Mouse (Mus musculus) left cerebral cortex, postnatal 10 days (tissue): Measurements from ENCODE around the gene Csnk2b. TPM values are rescaled to one million over a fixed set of nuclear protein-coding genes. Genes with fewer than 3 reads are reported as not detected.
A peak's percentile ranks its signal among the peaks of the same experiment; 100 is the strongest.

Experiments used
- DNase-seq, 2 experiments: peaks; one replicate each; pipeline ENCODE4 v3.0.0; 2021 to 2022; ENCODE audit warnings: low spot score in 2 of 2, mixed read lengths in 1 of 2; ENCODE audit errors: extremely low spot score in 1 of 2
- intact Hi-C: fragments of 180-260 bp; cut with DNase I; formaldehyde crosslinking; loops from one replicate; pipeline ENCODE4 v1.15.1; 2025
- total RNA-seq, 2 experiments: library from RNA; stranded (reverse); gene quantifications; 2 replicates each; pipeline ENCODE4 v1.2.3; 2021

Csnk2b gene
- total RNA-seq, 2 experiments from 2014 or later: 196 to 210 TPM

- intact Hi-C loops: no loop called here
- no peak for DNase-seq
Measured at GRCm38 (mm10) chr17:35154616-35155015, 32.8 kb upstream of the Csnk2b start.

GRCm38 (mm10) chr17:35153931-35154330 lies 32.1 kb upstream of the Csnk2b start:
- no peak for DNase-seq
- intact Hi-C loops: no loop called here

- intact Hi-C loops: no loop called here
- DNase-seq: no peak
Measured at GRCm38 (mm10) chr17:35153077-35153476, 31.2 kb upstream of the Csnk2b start.

DNA sequence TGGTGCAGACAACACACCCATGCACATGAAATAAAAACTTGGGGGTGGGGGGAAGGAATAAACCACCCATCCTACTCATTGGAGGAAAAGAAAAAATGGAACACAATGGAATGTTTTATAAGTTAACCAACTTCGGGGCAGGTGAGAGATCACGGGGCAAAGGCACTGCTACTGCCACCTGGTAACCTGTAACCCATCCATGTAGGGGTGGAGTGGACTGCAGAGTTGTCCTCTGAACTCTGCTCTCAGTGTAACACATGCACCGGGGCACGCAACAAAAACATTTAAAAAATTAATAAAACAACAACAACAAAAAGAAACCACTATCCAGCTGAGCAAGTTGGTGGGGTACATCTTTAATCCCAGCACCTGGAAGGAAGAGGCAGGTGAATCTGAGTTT lies 30.3 kb upstream of the Csnk2b start:
- DNase-seq: no peak
- intact Hi-C loops: no loop called here

DNA sequence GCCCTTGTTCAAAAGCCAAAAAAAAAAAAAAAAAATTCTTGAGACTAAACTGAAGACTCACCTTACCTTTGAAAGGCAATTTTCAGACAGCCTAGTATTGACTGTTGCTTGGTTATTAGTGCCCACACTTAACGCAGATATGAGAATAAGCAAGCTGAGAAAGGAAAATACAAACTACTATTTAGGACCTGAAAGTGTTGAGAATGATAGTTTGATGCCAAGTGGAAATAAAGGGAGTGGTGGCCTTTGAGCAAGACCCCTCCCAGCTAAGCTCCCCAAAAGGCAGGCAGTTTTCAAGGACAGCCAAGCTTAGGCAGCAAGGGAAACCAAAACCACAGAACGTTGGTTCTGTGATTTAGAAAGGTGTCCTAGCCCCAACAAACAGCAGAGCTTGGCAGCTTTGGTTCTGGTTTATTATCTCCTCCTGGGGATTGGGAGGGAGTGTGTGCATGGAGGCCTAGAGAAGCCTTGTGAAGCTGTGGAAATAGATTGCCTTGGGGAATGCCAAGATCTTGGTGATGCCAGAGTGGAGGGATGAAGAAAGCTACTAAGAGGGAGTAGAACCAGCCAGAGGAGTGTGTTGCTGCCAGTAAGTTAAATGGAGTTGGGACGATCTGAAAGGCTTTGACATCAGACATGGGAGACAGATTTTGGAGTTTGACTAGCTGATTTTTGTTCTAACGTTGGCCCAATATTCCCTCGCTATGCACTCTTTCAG lies 26.2 kb upstream of the Csnk2b start:
- intact Hi-C loops: no loop called here
- no peak for DNase-seq

DNA sequence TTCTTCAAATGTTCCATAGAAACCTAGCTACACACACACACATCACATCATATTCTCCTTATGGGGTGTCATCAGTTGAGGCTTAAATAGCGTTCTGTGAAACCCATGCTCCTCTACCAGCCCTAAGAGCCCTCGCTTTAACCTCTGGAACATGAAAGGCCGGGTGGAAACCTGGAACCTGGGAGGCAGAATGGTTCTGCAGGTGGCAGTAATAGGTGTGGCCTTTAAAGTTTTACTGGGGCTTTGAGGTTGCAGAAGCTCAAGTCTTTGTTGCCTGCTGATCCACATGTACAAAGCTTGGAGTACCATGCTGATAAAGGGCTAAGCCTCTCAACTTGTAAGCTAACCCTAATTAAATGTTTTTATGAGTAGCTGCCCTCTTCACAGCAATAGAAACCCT lies 25.5 kb upstream of the Csnk2b start:
- intact Hi-C loops: no loop called here
- no peak for DNase-seq

DNA sequence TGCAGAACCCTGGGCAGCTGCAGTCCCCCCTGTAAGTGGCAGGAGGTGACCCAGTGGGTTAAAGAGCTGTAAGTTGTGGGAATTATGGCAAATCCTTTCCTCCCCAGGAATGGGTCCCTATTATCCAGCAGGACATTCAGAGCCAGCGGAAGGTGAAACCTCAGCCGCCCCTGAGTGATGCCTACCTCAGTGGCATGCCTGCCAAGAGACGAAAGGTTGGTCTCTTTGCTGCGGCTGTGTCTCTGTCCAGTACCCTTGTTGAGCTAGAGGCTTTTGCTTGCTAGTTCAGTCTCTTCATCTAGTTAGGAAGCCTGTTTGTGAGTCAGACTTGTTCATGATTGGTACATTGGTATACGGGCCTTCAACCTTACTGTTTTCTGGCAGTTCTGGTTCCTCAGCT lies 24.3 kb upstream of the Csnk2b start:
- intact Hi-C loops: no loop called here
- DNase-seq: no peak

DNA sequence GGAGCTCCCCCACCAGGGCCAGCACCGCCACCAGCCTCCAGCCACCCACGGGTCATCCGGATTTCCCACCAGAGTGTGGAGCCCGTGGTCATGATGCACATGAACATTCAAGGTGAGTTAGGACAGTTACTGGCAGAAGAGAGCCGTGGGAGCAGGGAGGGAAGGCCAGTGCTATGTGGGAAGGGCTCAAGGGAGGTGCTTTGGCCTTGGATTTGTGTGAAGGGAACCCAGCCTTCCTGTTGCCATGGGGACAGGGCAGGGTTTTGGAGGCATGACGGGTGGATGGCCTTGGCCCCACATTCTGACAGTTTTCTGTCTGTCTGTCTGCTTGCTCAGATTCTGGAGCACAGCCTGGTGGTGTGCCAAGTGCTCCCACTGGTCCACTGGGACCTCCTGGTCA lies 20.1 kb upstream of the Csnk2b start:
- intact Hi-C loops: loop anchor here (2.0 kb wide), 1 partner anchor 17 kb away; no protein-coding TSS in a partner anchor
- no peak for DNase-seq

DNA sequence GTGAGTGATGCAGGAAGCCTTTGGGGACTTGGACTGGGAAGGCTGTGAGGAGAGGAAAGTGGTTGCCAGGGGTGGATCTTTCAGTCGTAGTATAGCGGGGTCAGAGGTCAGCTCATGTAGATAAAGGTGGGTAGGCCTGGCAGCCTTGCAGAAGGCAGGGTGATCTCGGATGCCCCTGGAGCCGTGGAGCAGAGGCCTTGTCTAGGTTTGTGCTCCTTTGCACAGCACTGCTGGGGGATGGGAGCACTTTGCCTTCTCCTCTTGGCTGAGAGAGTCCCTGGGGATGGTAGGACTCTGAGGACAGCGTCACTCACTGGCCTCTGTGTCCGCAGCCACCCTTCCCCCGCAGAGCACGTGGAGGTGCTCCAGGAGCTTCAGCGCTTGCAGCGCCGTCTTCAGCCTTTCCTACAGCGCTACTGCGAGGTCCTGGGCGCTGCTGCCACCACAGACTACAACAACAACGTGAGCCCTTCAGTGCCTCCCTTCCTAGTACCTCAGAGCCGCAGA lies 18.7 kb upstream of the Csnk2b start:
- intact Hi-C loops: no loop called here

GRCm38 (mm10) chr17:35139269-35139668 lies 17.4 kb upstream of the Csnk2b start:
- intact Hi-C loops: no loop called here
- DNase-seq: no peak

More for the DNA sequence above, 18.7 kb upstream of the Csnk2b start:
- DNase-seq: no peak

GRCm38 (mm10) chr17:35135591-35136320 lies 13.9 kb upstream of the Csnk2b start:
- intact Hi-C loops: no loop called here
- DNase-seq: no peak

GRCm38 (mm10) chr17:35134801-35135590 lies 13.1 kb upstream of the Csnk2b start, which contains the start of gene Bag6:
Gene Bag6 (plus strand): TSS chr17:35135178.
- intact Hi-C loops: no loop called here
- DNase-seq: peak; percentile 92 to 96

DNA sequence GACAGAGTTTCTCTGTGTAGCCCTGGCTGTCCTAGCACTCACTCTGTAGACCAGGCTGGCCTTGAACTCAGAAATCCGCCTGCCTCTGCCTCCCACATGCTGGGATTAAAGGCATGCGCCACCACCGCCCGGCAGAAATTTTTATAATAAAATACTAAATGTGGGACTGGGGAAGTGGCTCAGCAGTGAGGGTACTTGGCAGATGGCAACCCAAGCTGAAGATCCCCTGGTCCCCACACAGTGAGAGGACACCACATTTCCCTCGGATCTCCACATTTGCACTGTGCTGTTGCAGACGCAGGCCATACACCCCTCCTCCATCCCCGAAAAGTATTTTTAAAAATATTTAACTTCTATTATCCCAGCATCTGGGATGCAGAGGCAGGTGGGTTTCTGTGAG lies 11.7 kb upstream of the Csnk2b start:
- intact Hi-C loops: no loop called here
- no peak for DNase-seq

DNA sequence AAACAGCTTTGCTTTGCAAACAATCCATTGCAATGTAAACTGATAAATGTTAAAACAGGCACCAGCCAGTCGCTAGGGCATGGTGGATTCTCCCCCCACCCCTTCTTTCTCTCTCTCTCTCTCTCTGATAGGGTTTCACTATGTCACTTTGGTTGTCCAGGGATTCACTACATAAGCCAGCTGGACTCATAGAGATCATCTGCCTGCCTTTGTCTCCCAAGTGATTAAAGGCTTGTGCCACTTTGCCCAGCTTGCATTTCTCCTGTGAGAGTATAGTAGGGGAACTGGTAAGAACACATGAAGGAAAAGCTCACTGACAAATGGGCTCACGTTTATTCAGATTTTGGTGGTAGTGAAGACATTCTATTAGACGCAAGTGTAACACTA lies 10.3 kb upstream of the Csnk2b start:
- intact Hi-C loops: no loop called here
- no peak for DNase-seq

DNA sequence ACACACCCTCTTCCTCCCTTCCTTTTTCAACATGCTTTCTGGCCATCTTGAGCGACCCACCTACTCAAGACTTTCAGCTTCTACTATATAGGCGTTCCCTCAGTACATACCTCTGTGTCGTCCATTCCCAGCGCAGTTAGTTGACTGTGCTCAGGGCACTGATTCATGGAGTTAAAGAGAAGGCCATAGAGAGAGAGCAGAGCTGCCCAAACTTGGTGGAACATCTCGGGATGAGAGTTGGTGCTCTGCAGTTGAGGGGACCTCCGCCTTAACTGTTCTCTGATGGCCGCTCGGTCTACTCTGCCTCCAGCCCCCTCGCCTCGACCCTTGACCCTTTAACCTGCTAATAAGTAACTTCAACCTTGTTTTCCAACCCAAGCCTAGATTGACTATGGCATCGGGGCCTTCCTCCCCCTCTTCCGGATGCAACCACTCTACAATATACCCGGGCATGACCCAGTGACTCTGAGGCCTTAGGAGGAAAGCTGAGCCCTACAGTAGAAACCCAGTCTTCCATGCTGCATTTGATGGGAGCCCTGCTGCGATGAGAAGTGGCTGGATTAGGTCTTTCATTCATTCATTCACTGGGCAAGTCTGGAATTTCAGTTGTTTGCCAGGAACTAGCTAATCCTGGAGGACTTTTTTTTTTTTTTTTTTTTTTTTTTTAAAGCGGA lies 9.8 kb upstream of the Csnk2b start, which contains the start of gene Apom:
Apom (minus strand) TSS at position 551 of the 674 bp plus-strand sequence.
- intact Hi-C loops: no loop called here
- no peak for DNase-seq

DNA sequence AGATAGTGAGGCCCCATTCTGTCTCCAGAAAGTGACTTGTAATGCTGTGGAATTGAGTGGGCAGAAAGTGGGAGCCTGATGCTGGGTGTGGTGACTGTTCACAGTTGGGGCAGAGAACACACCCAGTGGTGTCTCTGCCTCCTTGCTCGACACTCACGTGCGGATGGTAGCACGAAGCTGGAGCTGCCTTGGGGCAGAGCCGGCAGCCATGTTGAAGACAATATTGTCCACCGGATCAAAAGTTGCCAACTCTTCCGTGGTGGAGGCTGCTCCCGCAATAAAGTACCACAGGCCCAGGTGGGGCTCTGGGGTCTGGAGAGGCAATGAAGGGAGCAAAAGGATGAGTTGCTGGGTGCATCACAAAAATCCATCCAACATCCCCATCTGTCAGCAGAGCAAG lies 9.2 kb upstream of the Csnk2b start:
- no peak for DNase-seq
- intact Hi-C loops: no loop called here

GRCm38 (mm10) chr17:35128996-35129395 lies 7.1 kb upstream of the Csnk2b start:
- DNase-seq: no peak
- intact Hi-C loops: no loop called here

- intact Hi-C loops: no loop called here
Measured at GRCm38 (mm10) chr17:35127017-35127416, 5.2 kb upstream of the Csnk2b start.

DNA sequence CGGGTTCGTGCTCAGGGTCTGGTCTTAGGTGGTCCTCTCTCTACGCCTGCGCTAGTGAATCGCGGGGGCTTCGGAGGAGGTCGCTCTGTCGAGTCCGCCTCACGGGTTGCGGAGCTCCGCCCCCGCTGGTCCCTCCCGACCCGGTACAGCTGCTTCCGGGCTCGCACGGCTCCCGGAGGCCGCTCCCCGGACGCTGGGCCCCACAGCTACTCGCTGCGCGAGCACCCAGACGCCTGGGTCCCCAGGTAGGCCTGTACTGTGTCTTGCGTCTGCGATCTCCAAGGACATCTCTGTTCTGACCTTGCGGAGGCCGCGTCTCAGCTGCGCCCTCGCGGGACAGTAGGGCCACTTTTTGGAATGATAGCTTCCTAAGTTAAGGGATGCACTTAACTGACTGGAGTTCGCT lies 4.4 kb upstream of the Csnk2b start, which contains the start of gene D17H6S53E:
D17H6S53E (plus strand) TSS at position 168 of the 406 bp plus-strand sequence.
- intact Hi-C loops: no loop called here
- DNase-seq: peak; percentile 46 to 88

More at GRCm38 (mm10) chr17:35127017-35127416, 5.2 kb upstream of the Csnk2b start:
- DNase-seq: no peak
